Mouse (Mus musculus) small intestine, adult 2 months (tissue): ENCODE measurements around the gene 4931423N10Rik. TPM values are rescaled to one million over a fixed set of nuclear protein-coding genes. Genes with fewer than 3 reads are reported as not detected.

Source experiments
- H3K27ac ChIP-seq: fragments of 200-500 bp; 2 replicates; pipeline ENCODE4 v1.5.1; 2012; ENCODE audit warnings: low read depth, low read length, control low read depth, inconsistent platforms; ENCODE audit not compliant: insufficient read depth
- H3K27me3 ChIP-seq: fragments of 200-500 bp; 2 replicates; pipeline ENCODE4 v1.6.1; 2012; ENCODE audit warnings: mild to moderate bottlenecking, moderate library complexity, low read length, inconsistent platforms; ENCODE audit not compliant: control insufficient read depth, insufficient read depth
- H3K36me3 ChIP-seq: fragments of 200-500 bp; 2 replicates; pipeline ENCODE4 v1.6.1; 2012; ENCODE audit warnings: mild to moderate bottlenecking, low read length, control low read depth, inconsistent platforms; ENCODE audit not compliant: control insufficient read depth, insufficient read depth
- H3K4me1 ChIP-seq: fragments of 200-500 bp; 2 replicates; pipeline ENCODE4 v1.6.1; 2012; ENCODE audit warnings: low read length, inconsistent platforms, mixed read lengths; ENCODE audit not compliant: control insufficient read depth, insufficient read depth, insufficient read length
- H3K4me3 ChIP-seq: fragments of 200-500 bp; 2 replicates; pipeline ENCODE4 v1.5.1; 2012; ENCODE audit warnings: low read depth, mild to moderate bottlenecking, control low read depth, inconsistent platforms, low read length, moderate library complexity
- CTCF ChIP-seq: fragments of 200-500 bp; IDR thresholded peaks from 2 replicates; pipeline ENCODE4 v1.5.1; 2012; ENCODE audit warnings: low read depth, mild to moderate bottlenecking, control low read depth, inconsistent platforms, low read length, moderate library complexity, mixed read lengths; ENCODE audit not compliant: insufficient replicate concordance, insufficient read length; ENCODE audit errors: extremely low read depth
- POLR2A ChIP-seq: fragments of 200-500 bp; IDR thresholded peaks from 2 replicates; pipeline ENCODE4 v1.6.1; 2012; ENCODE audit warnings: low read depth, mild to moderate bottlenecking, control low read depth, inconsistent platforms, low read length, moderate library complexity
- WGBS: fragments of 180-500 bp; shearing (Covaris S2); methylation state at CpG from one replicate; pipeline ENCODE4 v1.1.7; 2018; 5-methylcytosine and 5-hydroxymethylcytosine counted together
- polyA plus RNA-seq: library from polyadenylated mRNA; depleted of rRNA; stranded (reverse); fragments of >200 nt; gene quantifications from 2 replicates; pipeline ENCODE4 v1.2.3, GENCODE M21; 2012; rRNA removed

The 4931423N10Rik gene
- not detected in 2 replicates for polyA plus RNA-seq

GRCm38 (mm10) chr2:23207070-23207526, at the start of gene 4931423N10Rik:
TSS of gene 4931423N10Rik (plus strand) at chr2:23207476.
- Histone ChIP-seq H3K27me3 (no peaks in the 10 kb centered on the region), H3K4me3 (no peak within 1 kb of the TSS), H3K36me3 (no peaks in the 10 kb centered on the region), H3K27ac (no peak within 1 kb of the TSS), H3K4me1 (no peaks in the 10 kb centered on the region)
- WGBS = 75% methylated on average over 15 of the region's 15 CpGs
- no peak for TF ChIP-seq CTCF
- no peak for TF ChIP-seq POLR2A

- TF ChIP-seq POLR2A (no peak), CTCF (no peak)
- Histone ChIP-seq H3K4me1 (no peaks in the 10 kb centered on the region), H3K27ac (no peak overlapping the region), H3K4me3 (no peak overlapping the region), H3K27me3 (no peaks in the 10 kb centered on the region; the same call in 1 of the 2 replicates), H3K36me3 (peaks cover 46% of the 10 kb centered on the region)
- 56% methylated on average over 3 of the region's 3 CpGs for WGBS
These were observed 35.0 kb upstream of the 4931423N10Rik start for GRCm38 (mm10) chr2:23172305-23172704.

GRCm38 (mm10) chr2:23194366-23194765, 12.9 kb upstream of the 4931423N10Rik start:
- TF ChIP-seq CTCF = no peak
- Histone ChIP-seq H3K27ac (no peak overlapping the region), H3K36me3 (peaks cover 52% of the 10 kb centered on the region), H3K4me1 (no peaks in the 10 kb centered on the region), H3K27me3 (no peaks in the 10 kb centered on the region), H3K4me3 (no peak overlapping the region)
- 92% methylated on average over 1 of the region's 1 CpGs for WGBS

GRCm38 (mm10) chr2:23201034-23201433, 6.2 kb upstream of the 4931423N10Rik start:
- Histone ChIP-seq H3K27ac (no peak overlapping the region), H3K36me3 (peaks cover 18% of the 10 kb centered on the region), H3K27me3 (no peaks in the 10 kb centered on the region), H3K4me3 (no peak overlapping the region), H3K4me1 (no peaks in the 10 kb centered on the region)
- 47% methylated on average over 1 of the region's 1 CpGs for WGBS
- TF ChIP-seq POLR2A (no peak), CTCF (no peak)

- H3K4me1 ChIP-seq = no peaks in the 10 kb centered on the region
- H3K4me3 ChIP-seq = no peak overlapping the region
- H3K27ac ChIP-seq = no peak overlapping the region
- no peaks in the 10 kb centered on the region for H3K27me3 ChIP-seq
- WGBS = 61% methylated on average over 15 of the region's 15 CpGs
- H3K36me3 ChIP-seq = peaks cover 10% of the 10 kb centered on the region
- TF ChIP-seq POLR2A (no peak), CTCF (no peak)
These were observed 4.2 kb upstream of the 4931423N10Rik start for GRCm38 (mm10) chr2:23202900-23203670.

GRCm38 (mm10) chr2:23213661-23214060, 6.4 kb downstream of the 4931423N10Rik start:
- Histone ChIP-seq H3K27me3 (no peaks in the 10 kb centered on the region), H3K4me1 (no peaks in the 10 kb centered on the region), H3K4me3 (no peak overlapping the region), H3K36me3 (no peaks in the 10 kb centered on the region), H3K27ac (no peak overlapping the region)
- TF ChIP-seq CTCF (no peak), POLR2A (no peak)
- WGBS = 81% methylated on average over 5 of the region's 5 CpGs

- TF ChIP-seq POLR2A (no peak), CTCF (no peak)
- Histone ChIP-seq H3K36me3 (no peaks in the 10 kb centered on the region), H3K27me3 (no peaks in the 10 kb centered on the region), H3K4me3 (no peak overlapping the region), H3K27ac (no peak overlapping the region), H3K4me1 (no peaks in the 10 kb centered on the region)
- 64% methylated on average over 7 of the region's 7 CpGs for WGBS
These were observed 17.9 kb downstream of the 4931423N10Rik start for GRCm38 (mm10) chr2:23225199-23225598.
